Mouse (Mus musculus) monocyte, adult 5-6 weeks (primary cell): ENCODE data around the gene Gm12184. TPM values are rescaled to one million over a fixed set of nuclear protein-coding genes. Genes with fewer than 3 reads are reported as not detected.
A peak's percentile ranks its signal among the peaks of the same experiment; 100 is the strongest.
"Not testable (repeated sequence)": the region's sequence is repeated elsewhere in the genome, so short reads cannot be mapped to it uniquely, and the experiment has no call there.

ENCODE experiments used
- ATAC-seq: fragments of 153-309, 156-312 bp; replicated peaks from 2 replicates; pipeline ENCODE4 v1.8.0; 2017; ENCODE audit warnings: mild to moderate bottlenecking; ENCODE audit not compliant: low TSS enrichment, insufficient number of reproducible peaks, severe bottlenecking, poor library complexity, low FRiP score
- total RNA-seq: library from RNA; stranded (forward); fragments of 200-1000, 200-491, 200-594 nt; gene quantifications from 3 replicates; pipeline ENCODE4 v1.2.3, GENCODE M21; 2017

The Gm12184 gene
- total RNA-seq, 1 experiment from 2014 or later = 7.5 TPM

DNA sequence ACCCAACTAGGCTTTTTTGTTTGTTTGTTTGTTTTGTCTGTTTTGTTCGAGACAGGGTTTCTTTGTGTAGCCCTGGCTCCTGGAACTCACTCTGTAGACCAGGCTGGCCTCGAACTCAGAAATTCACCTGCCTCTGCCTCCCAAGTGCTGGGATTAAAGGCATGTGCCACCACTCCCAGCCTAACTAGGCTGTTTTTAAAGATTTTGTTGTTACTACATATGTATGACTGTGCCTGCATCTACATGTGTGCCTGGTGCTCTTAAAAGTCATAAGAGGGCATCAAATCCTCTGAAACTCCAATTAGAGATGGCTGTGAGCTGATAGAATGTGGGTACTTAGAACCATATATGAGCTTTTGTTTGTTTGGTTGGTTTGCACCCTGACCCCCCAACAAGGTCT lies 4.8 kb upstream of the Gm12184 start:
- no peak for ATAC-seq

DNA sequence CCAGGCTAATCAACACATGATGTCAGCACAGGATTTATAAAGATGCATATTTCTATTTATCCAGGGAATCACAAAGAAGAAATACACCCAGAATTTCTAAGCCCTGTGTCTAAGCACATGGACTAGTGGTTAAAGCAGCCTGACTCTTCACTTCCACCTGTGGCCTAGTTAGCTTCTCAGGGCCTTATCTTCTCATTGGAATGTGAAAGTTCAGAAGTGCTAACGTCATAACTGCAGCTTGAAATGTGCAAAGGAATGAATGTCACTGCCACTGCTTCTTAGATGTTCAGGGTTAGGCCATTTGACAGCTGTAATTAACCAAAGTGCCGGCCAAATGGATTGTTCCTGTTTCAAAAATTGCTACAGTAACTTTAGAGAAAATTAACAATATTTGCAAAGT lies 3.8 kb upstream of the Gm12184 start:
- no peak for ATAC-seq

DNA sequence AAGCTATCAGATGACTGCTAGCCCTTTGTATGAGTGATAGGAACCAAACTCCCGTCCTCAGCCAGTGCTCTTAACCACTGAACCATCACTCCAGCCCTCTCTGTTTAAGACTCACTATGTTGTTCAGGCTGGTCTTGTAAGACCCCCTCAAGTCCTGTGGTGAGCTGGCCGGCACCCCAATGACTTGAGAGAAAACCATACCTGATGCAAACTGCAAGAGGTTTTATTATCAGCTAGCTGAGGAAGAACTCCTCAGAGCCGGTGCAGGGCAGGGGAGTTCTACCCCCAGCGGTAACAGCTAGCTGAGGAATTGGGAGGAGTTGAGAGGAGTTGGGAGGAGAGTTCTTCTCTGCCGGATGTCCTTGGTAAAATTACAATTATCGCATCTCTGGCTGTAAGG lies 1.5 kb upstream of the Gm12184 start:
- ATAC-seq = no peak

DNA sequence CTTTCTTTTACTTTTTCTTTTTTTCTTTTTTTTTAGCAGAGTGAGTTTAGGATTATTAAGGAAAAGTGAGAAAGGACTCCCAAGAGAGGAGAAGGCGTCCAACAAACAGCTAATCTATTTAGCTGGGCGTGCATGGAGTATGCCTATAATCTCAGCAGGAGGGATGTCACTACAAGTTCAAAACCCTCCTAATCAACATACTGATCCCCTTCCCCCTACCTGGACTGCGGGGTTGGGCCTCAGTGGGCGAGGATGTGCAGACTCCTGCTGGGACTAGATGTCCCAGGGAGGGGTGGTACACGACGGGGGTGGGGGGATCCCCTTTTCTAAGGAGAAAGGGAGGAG lies 269 bp upstream of the Gm12184 start:
- ATAC-seq = 0 out of 2 replicates have a peak, but pooled peaks have one; percentile 15

DNA sequence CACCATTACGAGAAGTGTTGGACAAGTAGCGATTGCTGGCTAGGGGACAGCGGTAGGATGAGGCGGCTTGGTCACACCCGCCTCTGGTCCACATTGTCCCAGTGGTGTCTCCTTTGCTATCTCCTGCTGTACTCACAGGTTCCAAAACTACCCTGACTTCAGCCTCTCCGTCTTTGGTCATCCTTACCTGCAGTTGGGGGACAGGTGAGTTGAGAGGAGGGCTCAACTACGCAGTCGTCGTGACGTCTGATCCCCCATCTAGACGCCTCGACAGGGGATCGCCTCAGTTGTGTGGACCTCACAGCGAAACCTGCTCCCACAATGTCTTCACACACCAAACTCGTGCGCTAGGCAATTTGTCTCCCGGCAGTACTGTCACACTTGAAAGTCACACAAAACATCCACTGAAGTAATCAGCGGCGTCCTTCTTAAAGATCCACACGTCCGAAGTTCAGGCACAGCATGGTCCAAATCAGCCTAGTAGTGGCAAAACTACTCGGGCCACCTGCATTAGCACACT lies 2.1 kb downstream of the Gm12184 start:
- no peak for ATAC-seq

DNA sequence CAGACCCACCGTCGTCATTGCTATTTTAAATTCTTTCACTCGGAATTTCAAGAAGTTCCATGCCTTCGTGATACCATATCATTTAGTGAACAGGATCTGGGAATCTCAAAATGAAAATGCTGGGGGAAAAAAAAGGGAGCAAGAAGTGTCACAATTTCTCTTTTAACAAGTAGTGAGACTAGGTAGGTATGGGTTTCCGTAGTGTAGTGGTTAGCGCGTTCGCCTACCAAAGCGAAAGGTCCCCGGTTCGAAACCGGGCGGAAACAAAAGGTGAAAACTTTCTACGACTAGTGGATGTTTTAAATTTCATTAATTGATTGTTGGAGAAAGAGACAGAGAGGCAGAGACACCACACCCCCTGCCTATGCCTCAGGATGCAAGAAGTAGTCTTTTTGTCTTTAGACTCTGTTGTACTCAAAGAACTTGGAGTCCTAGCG lies 2.9 kb downstream of the Gm12184 start:
- peak; percentile 49 for ATAC-seq

DNA sequence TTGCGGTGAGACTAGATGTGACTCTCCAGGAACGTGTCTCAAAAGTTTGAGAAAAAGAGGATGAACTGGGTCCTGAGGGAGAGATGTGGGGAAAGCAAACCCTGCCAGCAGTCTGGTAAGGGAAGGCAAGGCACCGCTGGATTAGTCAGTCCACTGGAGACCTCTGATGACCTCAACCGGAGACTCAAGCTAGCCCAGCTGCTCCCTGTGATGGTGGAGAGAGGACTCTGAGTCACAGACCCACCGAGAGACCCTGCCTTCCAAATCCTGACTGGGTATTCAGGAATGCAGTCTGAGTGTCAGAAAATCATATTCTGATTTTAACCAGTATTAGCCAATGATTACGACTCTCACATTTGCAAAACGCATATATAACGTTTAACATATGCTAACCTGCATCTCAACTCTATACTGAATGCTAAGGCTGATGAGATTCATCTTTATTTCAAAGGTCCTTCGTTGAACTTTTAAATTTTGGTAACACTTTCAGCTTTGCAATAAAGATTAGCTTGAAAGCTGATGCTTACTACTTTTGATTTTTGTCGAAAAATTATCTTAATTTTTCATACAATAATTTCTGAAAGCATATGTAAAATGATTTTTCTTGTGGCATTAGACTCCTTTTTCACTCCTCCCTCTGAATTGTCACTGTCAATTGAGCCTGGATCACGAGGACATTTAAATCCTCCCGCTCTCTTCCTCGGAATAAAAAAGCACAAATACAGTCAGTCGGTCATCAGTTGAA lies 3.5 kb downstream of the Gm12184 start:
- no peak for ATAC-seq

DNA sequence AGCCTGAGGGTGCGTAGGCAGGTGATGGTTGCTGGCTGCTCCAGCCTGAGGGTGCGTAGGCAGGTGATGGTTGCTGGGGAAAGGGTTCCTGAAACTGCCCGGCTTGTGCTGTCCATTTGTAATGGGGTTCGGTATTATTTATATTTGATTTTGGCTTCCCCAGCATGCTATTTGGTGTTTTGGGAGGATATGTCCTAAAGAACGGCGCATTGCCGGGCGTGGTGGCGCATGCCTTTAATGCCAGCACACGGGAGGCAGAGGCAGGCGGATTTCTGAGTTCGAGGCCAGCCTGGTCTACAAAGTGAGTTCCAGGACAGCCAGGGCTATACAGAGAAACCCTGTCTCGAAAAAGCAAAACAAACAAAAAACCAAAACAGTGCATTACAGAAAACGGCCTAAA lies 5.2 kb downstream of the Gm12184 start:
- ATAC-seq = not testable (repeated sequence)

DNA sequence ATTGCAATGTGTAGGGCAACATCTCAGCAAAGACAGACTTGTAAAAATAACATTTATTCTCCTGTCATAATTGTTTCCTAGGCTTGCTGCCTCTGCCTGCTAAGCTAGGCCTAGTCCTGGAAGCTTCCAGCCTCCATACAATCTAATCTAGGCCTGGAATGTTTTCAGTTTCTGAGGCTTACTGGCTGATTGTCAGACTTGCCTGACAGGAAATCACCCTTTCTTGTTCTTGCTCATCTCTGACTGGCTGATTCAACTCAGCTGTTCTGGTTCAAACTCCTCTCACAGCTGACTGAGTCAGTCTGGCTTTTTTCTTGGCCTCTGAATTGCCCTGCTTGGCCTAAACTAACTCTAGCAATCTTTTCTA lies 6.2 kb downstream of the Gm12184 start:
- no peak for ATAC-seq

DNA sequence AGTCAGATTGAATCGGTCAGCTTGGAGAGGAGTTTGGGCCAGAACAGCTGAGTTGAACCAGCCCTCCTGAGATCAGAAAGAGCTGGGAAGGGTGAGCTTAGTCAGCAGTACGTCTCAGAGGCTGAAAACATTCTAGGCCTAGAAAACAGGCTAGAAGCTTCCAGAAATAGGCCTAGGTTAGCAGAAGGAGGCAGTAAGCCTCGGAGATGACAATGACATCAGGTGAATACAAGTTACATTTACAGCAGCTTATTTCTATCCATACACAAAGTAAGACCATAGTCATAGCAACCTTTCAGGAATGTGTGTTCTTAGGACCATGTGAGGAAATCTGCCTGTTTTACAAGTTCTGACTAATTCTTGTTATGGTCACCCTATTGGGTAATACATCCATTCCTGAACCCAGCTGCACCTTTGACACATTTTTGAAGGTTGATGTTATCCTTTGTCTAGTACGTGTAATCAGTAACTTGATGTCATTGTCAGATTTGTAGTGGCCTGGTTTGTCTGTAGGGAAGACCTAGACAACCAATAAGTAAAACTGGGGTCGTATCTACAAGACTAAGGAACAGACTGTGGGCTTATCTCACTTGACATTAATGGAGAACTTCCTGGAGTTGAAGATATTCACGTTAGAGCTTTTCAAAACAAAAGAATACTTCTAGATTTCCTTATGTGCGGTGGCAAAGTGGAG lies 6.7 kb downstream of the Gm12184 start:
- ATAC-seq = no peak

DNA sequence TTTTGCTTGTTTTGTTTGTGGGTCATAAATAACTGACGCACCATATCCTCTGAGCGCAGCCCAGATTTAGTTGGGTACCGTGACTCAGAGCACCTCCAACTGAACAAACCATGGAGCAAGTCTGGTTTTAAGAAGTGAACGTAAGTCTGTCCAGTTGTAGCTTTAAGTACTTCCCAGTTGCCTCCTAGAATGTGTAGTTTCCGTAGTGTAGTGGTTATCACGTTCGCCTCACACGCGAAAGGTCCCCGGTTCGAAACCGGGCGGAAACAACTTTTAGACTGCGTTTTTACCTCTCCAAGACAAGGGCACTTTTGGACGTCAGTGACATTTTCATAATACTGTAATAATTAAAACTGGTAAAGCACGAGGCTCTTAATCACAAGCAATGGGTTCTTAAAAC lies 8.1 kb downstream of the Gm12184 start:
- ATAC-seq = peak; percentile 34

DNA sequence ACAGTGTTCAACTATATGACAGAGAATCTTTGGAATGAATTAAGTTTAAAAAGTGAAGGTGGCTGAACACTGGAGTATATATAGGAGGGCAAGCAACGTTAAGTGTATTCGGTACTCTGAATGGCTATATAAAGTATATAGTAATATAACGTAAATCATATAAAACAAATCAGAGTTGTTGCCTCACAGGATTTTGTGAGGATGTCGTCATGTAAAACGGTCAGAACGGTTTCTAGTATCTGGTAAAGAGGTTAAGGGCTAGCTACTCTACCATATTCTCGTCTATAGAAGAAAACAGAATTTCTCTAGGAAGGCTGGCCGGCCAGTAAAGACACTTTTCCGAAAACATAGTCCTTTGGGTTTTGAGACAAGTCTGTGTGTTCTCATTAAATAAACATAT lies 8.7 kb downstream of the Gm12184 start:
- no peak for ATAC-seq

DNA sequence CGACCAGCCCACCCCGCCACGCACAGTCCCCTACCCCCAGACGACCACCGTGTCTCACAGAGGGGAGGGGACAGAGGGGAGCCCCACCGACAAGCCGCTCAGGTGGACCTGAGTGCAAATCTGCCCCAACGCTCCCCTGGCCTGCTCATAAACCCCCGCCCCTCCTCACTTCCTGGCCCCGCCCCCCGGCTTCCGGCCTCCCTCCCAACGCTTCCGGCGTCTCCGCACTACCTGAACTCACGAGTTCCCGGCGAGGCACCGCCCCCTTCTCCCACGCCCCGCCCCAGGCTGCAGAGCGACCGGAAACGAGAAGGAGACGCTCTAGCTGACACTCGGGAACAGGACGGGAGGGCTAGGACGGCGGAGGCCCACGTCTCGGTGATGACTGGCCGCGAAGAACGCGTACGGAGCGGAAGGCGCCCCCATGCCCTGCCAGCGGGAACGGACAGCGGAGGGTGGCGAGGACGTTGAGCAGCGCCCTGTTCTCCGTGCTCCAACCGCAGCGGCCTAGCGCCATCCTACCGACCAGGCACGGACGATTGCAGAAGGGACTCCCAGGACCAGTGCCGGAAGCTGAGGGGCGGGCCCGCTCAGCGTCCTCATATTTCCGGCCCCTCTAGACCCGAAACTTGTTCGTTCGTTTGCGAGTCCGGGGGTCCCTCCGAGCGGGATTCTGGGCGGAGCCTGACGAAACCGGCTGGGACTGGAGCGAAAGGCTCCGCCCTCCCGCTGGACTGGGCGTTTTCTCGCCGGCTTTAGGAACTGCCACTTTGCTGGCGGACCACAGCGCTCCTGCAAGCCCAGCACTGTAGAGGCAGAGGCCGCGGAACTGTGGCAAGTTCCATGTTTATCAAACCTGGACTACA lies 9.4 kb downstream of the Gm12184 start, which contains the start of gene Trim41:
Gene Trim41 (minus strand): TSS at position 554 of the 866 bp plus-strand sequence.
- peak; percentile 79 for ATAC-seq

DNA sequence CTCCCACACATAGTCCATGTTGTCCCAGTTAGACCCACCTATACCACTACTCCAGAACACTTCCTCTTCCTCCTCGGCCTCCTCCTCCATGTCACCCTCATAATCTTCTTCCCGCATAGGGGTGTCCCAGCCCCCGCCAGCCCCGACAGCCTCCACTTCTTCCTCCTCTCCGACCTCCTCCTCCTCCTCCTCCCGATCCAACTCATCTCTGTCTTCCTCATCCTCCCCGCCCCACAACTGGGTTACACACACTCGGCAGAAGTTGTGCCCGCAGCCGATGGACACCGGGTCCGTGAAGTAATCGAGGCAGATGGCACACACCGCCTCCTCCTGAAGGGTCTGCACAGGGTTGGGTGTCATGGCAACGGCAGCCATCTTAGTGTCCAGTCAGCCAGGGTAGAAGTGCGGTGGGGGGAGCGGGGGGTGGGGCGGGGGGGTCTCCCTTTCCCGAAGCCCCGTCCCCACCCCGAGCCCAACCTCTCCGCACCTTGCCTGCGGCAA lies 10.1 kb downstream of the Gm12184 start:
- 0 out of 2 replicates have a peak, but pooled peaks have one; percentile 4 for ATAC-seq

DNA sequence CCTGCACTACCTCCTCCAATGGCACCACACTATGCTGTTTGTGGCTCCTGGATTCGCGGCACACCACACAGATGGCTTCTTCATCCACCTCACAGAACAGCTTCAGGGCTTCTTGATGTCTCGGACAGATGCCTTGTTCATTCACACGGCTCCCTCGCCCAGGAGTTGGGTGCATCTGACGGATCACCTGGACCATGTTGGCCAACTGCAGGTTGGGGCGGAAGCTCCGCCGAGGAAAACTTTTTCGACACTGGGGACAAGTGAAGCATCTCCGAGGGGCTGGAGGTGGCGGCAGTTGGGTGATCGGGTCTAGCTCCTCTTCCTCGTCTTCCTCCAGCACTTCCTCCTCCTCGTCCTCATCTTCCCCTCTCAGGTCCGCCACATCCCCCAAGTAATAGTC lies 10.6 kb downstream of the Gm12184 start:
- no peak for ATAC-seq

DNA sequence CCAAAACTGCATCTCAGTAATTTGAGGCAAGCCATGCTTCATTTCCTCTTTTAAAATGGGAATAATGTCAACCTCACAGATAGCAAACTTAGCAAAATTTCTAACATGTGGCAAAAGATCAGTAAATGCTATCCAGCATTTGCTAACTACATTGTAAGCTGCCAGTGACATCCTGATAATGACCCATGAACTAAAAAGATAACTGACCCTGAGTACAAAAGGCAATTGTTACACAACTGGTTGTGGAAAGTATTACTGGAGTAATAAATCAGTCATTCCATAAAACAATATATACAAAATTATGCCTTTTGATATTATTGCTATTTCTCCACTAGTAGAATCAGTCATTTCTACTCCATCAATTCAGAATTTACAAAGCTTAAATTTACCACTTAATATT lies 12.7 kb downstream of the Gm12184 start:
- no peak for ATAC-seq

DNA sequence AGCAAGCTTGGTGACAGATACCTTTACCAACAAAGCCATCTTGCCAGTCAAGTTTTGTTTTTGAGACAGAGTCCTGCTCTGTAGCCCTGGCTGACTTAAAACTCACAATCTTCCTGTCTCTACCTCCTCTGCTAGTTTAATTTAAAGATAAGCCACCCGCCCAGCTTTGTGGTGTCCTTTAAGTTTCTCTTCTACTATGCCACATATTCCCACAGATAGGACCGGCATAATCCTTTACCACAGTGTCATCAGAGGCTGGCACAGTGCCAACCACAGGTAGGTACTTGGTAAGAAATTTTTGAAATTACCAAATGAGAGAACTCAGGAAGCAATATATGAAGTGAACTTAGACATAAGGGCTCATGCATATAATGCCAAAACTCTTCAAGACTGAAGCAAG lies 16.3 kb downstream of the Gm12184 start:
- ATAC-seq = no peak

DNA sequence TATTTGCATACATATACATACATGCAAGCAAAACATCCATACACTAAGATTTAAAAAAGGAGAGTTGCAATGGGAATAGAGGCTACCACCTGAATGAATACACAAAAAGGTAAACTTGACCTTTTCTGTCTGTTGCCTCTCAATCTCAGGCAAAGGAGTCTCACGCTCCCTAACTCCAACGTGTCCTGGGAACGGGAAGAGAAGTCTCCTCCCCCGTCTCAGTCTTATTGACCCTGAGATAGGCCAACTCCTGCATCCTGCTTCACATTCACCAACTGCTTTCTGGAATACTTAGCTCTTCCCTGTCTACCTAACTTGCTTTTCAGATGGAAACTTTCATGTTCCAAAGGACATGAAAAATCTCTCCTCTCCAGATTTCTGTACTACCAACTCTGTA lies 17.0 kb downstream of the Gm12184 start:
- no peak for ATAC-seq
